Mouse (Mus musculus) ES-CJ7 (cell line): Measurements from ENCODE around the gene Cwc25.
A peak's percentile ranks its signal among the peaks of the same experiment; 100 is the strongest.

Source experiments
- DNase-seq: peaks from one replicate; pipeline ENCODE4 v3.0.0; 2011; ENCODE audit warnings: low read depth, low spot score

Cwc25 gene

GRCm38 (mm10) chr11:97766154-97766881 lies at the start of gene Cwc25:
TSS of gene Cwc25 (minus strand) at chr11:97766556.
- DNase-seq, result peak; percentile 98

GRCm38 (mm10) chr11:97815736-97816135 lies 49.4 kb upstream of the Cwc25 start:
- no peak for DNase-seq

- DNase-seq, result no peak
Measured at GRCm38 (mm10) chr11:97813746-97814515, 47.6 kb upstream of the Cwc25 start.

- DNase-seq, result peak; percentile 70
Measured at GRCm38 (mm10) chr11:97813085-97813484, 46.7 kb upstream of the Cwc25 start.

GRCm38 (mm10) chr11:97812491-97812921 lies 46.1 kb upstream of the Cwc25 start:
- DNase-seq, result peak; percentile 65

GRCm38 (mm10) chr11:97811569-97812362 lies 45.4 kb upstream of the Cwc25 start:
- no peak for DNase-seq

- no peak for DNase-seq
Measured at GRCm38 (mm10) chr11:97810970-97811369, 44.6 kb upstream of the Cwc25 start.

GRCm38 (mm10) chr11:97810356-97810755 lies 44.0 kb upstream of the Cwc25 start:
- no peak for DNase-seq

GRCm38 (mm10) chr11:97809235-97810121 lies 43.1 kb upstream of the Cwc25 start:
- DNase-seq, result no peak

- peak; percentile 94 for DNase-seq
Measured at GRCm38 (mm10) chr11:97808621-97809234, 42.4 kb upstream of the Cwc25 start.

- peak; percentile 87 for DNase-seq
Measured at GRCm38 (mm10) chr11:97808093-97808492, 41.7 kb upstream of the Cwc25 start.

- DNase-seq, result no peak
Measured at GRCm38 (mm10) chr11:97807626-97808025, 41.3 kb upstream of the Cwc25 start.

GRCm38 (mm10) chr11:97806613-97806964 lies 40.2 kb upstream of the Cwc25 start:
- no peak for DNase-seq

- peak; percentile 89 for DNase-seq
Measured at GRCm38 (mm10) chr11:97805662-97806612, 39.6 kb upstream of the Cwc25 start.

- DNase-seq, result no peak
Measured at GRCm38 (mm10) chr11:97804841-97805661, 38.7 kb upstream of the Cwc25 start.

- DNase-seq, result no peak
Measured at GRCm38 (mm10) chr11:97803847-97804246, 37.5 kb upstream of the Cwc25 start.

- no peak for DNase-seq
Measured at GRCm38 (mm10) chr11:97802495-97802894, 36.1 kb upstream of the Cwc25 start.

GRCm38 (mm10) chr11:97802194-97802470 lies 35.8 kb upstream of the Cwc25 start:
- no peak for DNase-seq
